Mouse (Mus musculus) ovary, postnatal 36 days (tissue): ENCODE data around the gene Stk39.
"Not testable (repeated sequence)": the region's sequence is repeated elsewhere in the genome, so short reads cannot be mapped to it uniquely, and the experiment has no call there.

Experiments
- DNase-seq: peaks from one replicate; pipeline ENCODE4 v3.0.0; 2022; ENCODE audit warnings: low spot score, mixed read lengths

The Stk39 gene

GRCm38 (mm10) chr2:68239415-68239814 lies 232.7 kb downstream of the Stk39 start:
- not testable (repeated sequence) for DNase-seq

- no peak for DNase-seq
Observed at GRCm38 (mm10) chr2:68232929-68233328, 239.1 kb downstream of the Stk39 start.

GRCm38 (mm10) chr2:68229872-68230271 lies 242.2 kb downstream of the Stk39 start:
- no peak for DNase-seq

GRCm38 (mm10) chr2:68229081-68229480 lies 243.0 kb downstream of the Stk39 start:
- no peak for DNase-seq

GRCm38 (mm10) chr2:68222227-68222873 lies 249.7 kb downstream of the Stk39 start:
- no peak for DNase-seq

- no peak for DNase-seq
Observed at GRCm38 (mm10) chr2:68221226-68221625, 250.8 kb downstream of the Stk39 start.

GRCm38 (mm10) chr2:68219823-68220222 lies 252.2 kb downstream of the Stk39 start:
- no peak for DNase-seq

- no peak for DNase-seq
Observed at GRCm38 (mm10) chr2:68215176-68215575, 256.9 kb downstream of the Stk39 start.

GRCm38 (mm10) chr2:68214400-68214799 lies 257.7 kb downstream of the Stk39 start:
- no peak for DNase-seq

- no peak for DNase-seq
Observed at GRCm38 (mm10) chr2:68211443-68211842, 260.6 kb downstream of the Stk39 start.

- DNase-seq, result no peak
Observed at GRCm38 (mm10) chr2:68196245-68196644, 275.8 kb downstream of the Stk39 start.

GRCm38 (mm10) chr2:68194444-68194843 lies 277.6 kb downstream of the Stk39 start:
- no peak for DNase-seq

- DNase-seq, result no peak
Observed at GRCm38 (mm10) chr2:68193465-68193837, 278.6 kb downstream of the Stk39 start.

GRCm38 (mm10) chr2:68192605-68193464 lies 279.2 kb downstream of the Stk39 start:
- DNase-seq, result no peak

GRCm38 (mm10) chr2:68176425-68176824 lies 295.6 kb downstream of the Stk39 start:
- no peak for DNase-seq

- no peak for DNase-seq
Observed at GRCm38 (mm10) chr2:68171306-68171705, 300.8 kb downstream of the Stk39 start.

- DNase-seq, result no peak
Observed at GRCm38 (mm10) chr2:68162012-68162411, 310.1 kb downstream of the Stk39 start.

GRCm38 (mm10) chr2:68160566-68160965 lies 311.5 kb downstream of the Stk39 start:
- DNase-seq, result no peak
